Mouse (Mus musculus) heart, postnatal 0 days (tissue): ENCODE results near the gene Tank. TPM values are rescaled to one million over a fixed set of nuclear protein-coding genes. Genes with fewer than 3 reads are reported as not detected.

Experiments used
- ATAC-seq: fragments of 200-750 bp; cut with Nextera tagmentation; 2 replicates; pipeline ENCODE4 v1.8.0; 2017; ENCODE audit warnings: low read depth, moderate number of reproducible peaks, moderate library complexity; ENCODE audit not compliant: insufficient read depth
- DNase-seq: peaks from one replicate; pipeline ENCODE4 v3.0.0-alpha.2; 2016; ENCODE audit warnings: low spot score
- H3K27ac ChIP-seq: fragments of 300-500 bp; sonication (generic); 2 replicates; pipeline ENCODE4 v1.5.1; 2014; ENCODE audit warnings: low read depth, mild to moderate bottlenecking
- H3K27me3 ChIP-seq: fragments of 300-500 bp; sonication (generic); 2 replicates; pipeline ENCODE4 v1.6.1; 2014; ENCODE audit warnings: low read length, mixed read lengths; ENCODE audit not compliant: control insufficient read depth, insufficient read depth
- H3K36me3 ChIP-seq: fragments of 300-500 bp; sonication (generic); replicated peaks from 2 replicates; pipeline ENCODE4 v1.6.1; 2014; ENCODE audit warnings: low read length, mixed read lengths; ENCODE audit not compliant: control insufficient read depth, insufficient read depth
- H3K4me1 ChIP-seq: fragments of 300-500 bp; sonication (generic); 2 replicates; pipeline ENCODE4 v1.6.1; 2014; ENCODE audit warnings: antibody characterized with exemption; ENCODE audit not compliant: control insufficient read depth, insufficient read depth
- H3K4me2 ChIP-seq: fragments of 300-500 bp; sonication (generic); 2 replicates; pipeline ENCODE4 v1.6.1; 2014; ENCODE audit warnings: low read depth, mild to moderate bottlenecking, low read length, moderate library complexity
- H3K4me3 ChIP-seq: fragments of 300-500 bp; sonication (generic); 2 replicates; pipeline ENCODE4 v1.5.1; 2014; ENCODE audit warnings: low read depth, low read length
- H3K9ac ChIP-seq: fragments of 300-500 bp; sonication (generic); replicated peaks from 2 replicates; pipeline ENCODE4 v1.6.1; 2014; ENCODE audit warnings: low read depth, low read length, mixed read lengths
- H3K9me3 ChIP-seq: fragments of 300-500 bp; sonication (generic); replicated peaks from 2 replicates; pipeline ENCODE4 v1.6.1; 2016; ENCODE audit warnings: low read length; ENCODE audit not compliant: control insufficient read depth
- CTCF ChIP-seq: IDR thresholded peaks from 2 replicates; pipeline ENCODE4 v1.5.1; 2016; ENCODE audit warnings: antibody characterized with exemption, control low read depth, low read depth
- EP300 ChIP-seq: IDR thresholded peaks from 2 replicates; pipeline ENCODE4 v1.6.1; 2016; ENCODE audit warnings: antibody characterized with exemption, low read depth
- WGBS: fragments of 180-500 bp; shearing (Covaris S2); extraction: QIAGEN DNeasy Blood & Tissue Kit; methylation state at CpG from one replicate; pipeline ENCODE4 v1.1.7; 2014; 5-methylcytosine and 5-hydroxymethylcytosine counted together
- polyA plus RNA-seq: library from polyadenylated mRNA; unstranded; fragments of >200 nt; fragmentation: Nextera tagmentation; extraction: Ambion mirVana; gene quantifications from 2 replicates; pipeline ENCODE4 v1.2.1, GENCODE M21; 2015
- total RNA-seq: library from RNA; depleted of rRNA; stranded (reverse); fragments of >200 nt; gene quantifications from 2 replicates; pipeline ENCODE4 v1.2.3, GENCODE M21; 2014; ENCODE audit warnings: low replicate concordance

Tank gene
- total and polyA plus RNA-seq, 2 experiments from 2014 or later, result 17.3 to 22.2 TPM

GRCm38 (mm10) chr2:61557848-61558471, 20.4 kb upstream of the Tank start:
- Histone ChIP-seq H3K4me2 (no peak overlapping the region), H3K27me3 (no peaks in the 10 kb centered on the region), H3K27ac (no peak overlapping the region), H3K4me3 (no peak overlapping the region), H3K36me3 (no peaks in the 10 kb centered on the region), H3K9ac (no peak overlapping the region), H3K4me1 (no peaks in the 10 kb centered on the region), H3K9me3 (no peaks in the 10 kb centered on the region)
- TF ChIP-seq CTCF (no peak), EP300 (no peak)
- WGBS, result 79% methylated on average over 5 of the region's 5 CpGs
- DNase-seq (no peak), ATAC-seq (no peak)

- Histone ChIP-seq H3K4me2 (no peak overlapping the region), H3K9me3 (no peaks in the 10 kb centered on the region), H3K4me1 (no peaks in the 10 kb centered on the region), H3K27me3 (no peaks in the 10 kb centered on the region), H3K27ac (no peak overlapping the region), H3K36me3 (no peaks in the 10 kb centered on the region), H3K9ac (no peak overlapping the region), H3K4me3 (no peak overlapping the region)
- DNase-seq (no peak), ATAC-seq (no peak)
- no peak for TF ChIP-seq EP300
- TF ChIP-seq CTCF, result no peak
- 7% methylated on average over 1 of the region's 1 CpGs for WGBS
These were observed 17.3 kb upstream of the Tank start for GRCm38 (mm10) chr2:61561058-61561457.

DNA sequence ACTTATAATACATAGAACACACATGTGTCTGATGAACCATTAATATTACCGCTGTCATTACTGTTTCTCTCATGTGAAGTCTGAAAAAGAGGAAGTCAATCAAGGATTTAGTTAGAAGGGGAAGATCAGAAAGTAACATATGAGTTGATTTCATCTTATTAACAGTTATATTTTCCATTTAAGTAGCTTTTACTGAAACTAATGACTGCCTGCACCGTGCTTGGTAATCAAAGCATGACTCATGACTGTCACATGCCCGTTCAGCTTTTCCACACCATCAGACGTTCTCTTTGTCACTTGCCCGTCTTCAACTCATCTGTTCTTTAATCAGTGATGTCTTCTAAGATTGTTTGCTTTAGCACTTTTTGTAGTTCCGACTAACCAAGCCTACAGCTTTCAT, 15.2 kb upstream of the Tank start:
- Histone ChIP-seq H3K36me3 (no peaks in the 10 kb centered on the region), H3K4me2 (no peak overlapping the region), H3K27ac (no peak overlapping the region), H3K4me1 (no peaks in the 10 kb centered on the region), H3K9ac (no peak overlapping the region), H3K4me3 (no peak overlapping the region), H3K9me3 (no peaks in the 10 kb centered on the region), H3K27me3 (no peaks in the 10 kb centered on the region)
- DNase-seq (no peak), ATAC-seq (no peak)
- no peak for TF ChIP-seq CTCF
- 72% methylated on average over 6 of the region's 6 CpGs for WGBS

GRCm38 (mm10) chr2:61567045-61567783, 11.2 kb upstream of the Tank start:
- 64% methylated on average over 4 of the region's 4 CpGs for WGBS
- Histone ChIP-seq H3K27me3 (no peaks in the 10 kb centered on the region), H3K4me1 (no peaks in the 10 kb centered on the region), H3K9me3 (no peaks in the 10 kb centered on the region), H3K36me3 (no peaks in the 10 kb centered on the region), H3K4me2 (no peak overlapping the region), H3K9ac (no peak overlapping the region), H3K27ac (no peak overlapping the region), H3K4me3 (no peak overlapping the region)
- no peak for TF ChIP-seq CTCF
- no peak for TF ChIP-seq EP300
- DNase-seq (no peak), ATAC-seq (no peak)

GRCm38 (mm10) chr2:61569181-61569580, 9.2 kb upstream of the Tank start:
- Histone ChIP-seq H3K9me3 (no peaks in the 10 kb centered on the region), H3K27ac (no peak overlapping the region), H3K9ac (no peak overlapping the region), H3K4me3 (no peak overlapping the region), H3K4me1 (no peaks in the 10 kb centered on the region), H3K4me2 (no peak overlapping the region), H3K36me3 (no peaks in the 10 kb centered on the region), H3K27me3 (no peaks in the 10 kb centered on the region)
- DNase-seq (no peak), ATAC-seq (no peak)
- WGBS, result 86% methylated on average over 6 of the region's 6 CpGs
- TF ChIP-seq EP300, result no peak
- TF ChIP-seq CTCF, result no peak
